Mouse (Mus musculus) forebrain, embryonic 10.5 days (tissue): ENCODE data around the gene Smyd4. TPM values are rescaled to one million over a fixed set of nuclear protein-coding genes. Genes with fewer than 3 reads are reported as not detected.

Experiments
- DNase-seq: peaks from one replicate; pipeline ENCODE4 v3.0.0-alpha.2; 2017; ENCODE audit warnings: low spot score; ENCODE audit errors: extremely low spot score
- H3K27ac ChIP-seq: fragments of 300-500 bp; sonication (generic); 2 replicates; pipeline ENCODE4 v1.5.1; 2016; ENCODE audit warnings: mild to moderate bottlenecking
- H3K27me3 ChIP-seq: fragments of 300-500 bp; sonication (generic); 2 replicates; pipeline ENCODE4 v1.6.1; 2016; ENCODE audit warnings: mild to moderate bottlenecking; ENCODE audit not compliant: poor library complexity, severe bottlenecking
- H3K36me3 ChIP-seq: fragments of 300-500 bp; sonication (generic); replicated peaks from 2 replicates; pipeline ENCODE4 v1.6.1; 2016; ENCODE audit warnings: mild to moderate bottlenecking, moderate library complexity
- H3K4me1 ChIP-seq: fragments of 300-500 bp; sonication (generic); 2 replicates; pipeline ENCODE4 v1.6.1; 2016
- H3K4me3 ChIP-seq: fragments of 300-500 bp; sonication (generic); 2 replicates; pipeline ENCODE4 v1.5.1; 2016; ENCODE audit warnings: mild to moderate bottlenecking, moderate library complexity
- H3K9me3 ChIP-seq: fragments of 300-500 bp; sonication (generic); 2 replicates; pipeline ENCODE4 v1.6.1; 2016; ENCODE audit warnings: mild to moderate bottlenecking, moderate library complexity
- WGBS: fragments of 180-500 bp; shearing (Covaris S2); methylation state at CpG from one replicate; pipeline ENCODE4 v1.1.7; 2016; 5-methylcytosine and 5-hydroxymethylcytosine counted together
- polyA plus RNA-seq: library from polyadenylated mRNA; unstranded; fragments of >200 nt; fragmentation: Nextera tagmentation; extraction: Ambion mirVana; gene quantifications from 2 replicates; pipeline ENCODE4 v1.2.1, GENCODE M21; 2016

Gene Smyd4
- polyA plus RNA-seq, 1 experiment from 2014 or later = 20.4 TPM

GRCm38 (mm10) chr11:75325116-75325968, 22.9 kb upstream of the Smyd4 start:
- DNase-seq = no peak
- Histone ChIP-seq H3K27ac (no peak overlapping the region), H3K9me3 (no peaks in the 10 kb centered on the region), H3K4me3 (no peak overlapping the region), H3K4me1 (0 out of 2 replicates have a peak, but pooled peaks cover 4% of the 10 kb centered on the region), H3K36me3 (peaks cover 85% of the 10 kb centered on the region), H3K27me3 (no peaks in the 10 kb centered on the region)
- 92% methylated on average over 16 of the region's 16 CpGs for WGBS

GRCm38 (mm10) chr11:75325969-75326311, 22.3 kb upstream of the Smyd4 start:
- H3K27me3 ChIP-seq = no peaks in the 10 kb centered on the region
- 0 out of 2 replicates have a peak, but pooled peaks cover 4% of the 10 kb centered on the region for H3K4me1 ChIP-seq
- peaks cover 87% of the 10 kb centered on the region for H3K36me3 ChIP-seq
- no peaks in the 10 kb centered on the region for H3K9me3 ChIP-seq
- 92% methylated on average over 7 of the region's 7 CpGs for WGBS
- DNase-seq = no peak
- H3K27ac ChIP-seq = no peak overlapping the region
- no peak overlapping the region for H3K4me3 ChIP-seq

DNA sequence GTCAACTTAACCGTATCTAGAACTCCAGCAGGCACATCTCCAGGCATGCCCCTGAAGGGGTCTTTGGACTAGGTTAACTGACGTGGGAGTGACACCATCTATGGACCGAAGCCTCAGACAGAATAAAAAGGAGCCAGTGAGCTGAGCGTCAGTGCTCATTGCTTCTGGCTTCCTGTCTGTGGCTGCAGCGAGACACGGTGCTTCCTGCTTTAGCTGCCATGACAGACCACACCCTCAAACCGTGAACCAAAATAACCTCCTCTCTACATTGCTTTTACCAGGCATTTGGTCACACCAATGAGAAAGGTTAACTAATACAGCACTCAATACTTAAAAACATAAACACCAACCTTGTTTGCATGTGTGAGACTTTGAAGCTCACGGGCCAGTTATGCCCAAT, 11.6 kb upstream of the Smyd4 start:
- H3K9me3 ChIP-seq = no peaks in the 10 kb centered on the region

GRCm38 (mm10) chr11:75337246-75337645, 11.0 kb upstream of the Smyd4 start:
- H3K9me3 ChIP-seq = no peaks in the 10 kb centered on the region
- no peaks in the 10 kb centered on the region for H3K27me3 ChIP-seq
- no peak overlapping the region for H3K27ac ChIP-seq
- 96% methylated on average over 7 of the region's 7 CpGs for WGBS
- H3K4me3 ChIP-seq = no peak overlapping the region
- H3K36me3 ChIP-seq = peaks cover 93% of the 10 kb centered on the region
- H3K4me1 ChIP-seq = no peaks in the 10 kb centered on the region
- no peak for DNase-seq

More for the DNA sequence above, 11.6 kb upstream of the Smyd4 start:
- Histone ChIP-seq H3K36me3 (peaks cover 94% of the 10 kb centered on the region), H3K4me3 (no peak overlapping the region), H3K27ac (no peak overlapping the region), H3K27me3 (no peaks in the 10 kb centered on the region), H3K4me1 (no peaks in the 10 kb centered on the region)
- WGBS = 90% methylated on average over 8 of the region's 8 CpGs
- DNase-seq = no peak

GRCm38 (mm10) chr11:75340076-75340475, 8.2 kb upstream of the Smyd4 start:
- Histone ChIP-seq H3K9me3 (no peaks in the 10 kb centered on the region), H3K27me3 (no peaks in the 10 kb centered on the region), H3K4me1 (0 out of 2 replicates have a peak, but pooled peaks cover 4% of the 10 kb centered on the region), H3K4me3 (no peak overlapping the region), H3K27ac (no peak overlapping the region), H3K36me3 (peaks cover 89% of the 10 kb centered on the region)
- WGBS = 95% methylated on average over 14 of the region's 14 CpGs
- DNase-seq = no peak

- 90% methylated on average over 12 of the region's 12 CpGs for WGBS
- Histone ChIP-seq H3K4me3 (no peak overlapping the region), H3K27me3 (no peaks in the 10 kb centered on the region), H3K36me3 (peaks cover 89% of the 10 kb centered on the region), H3K27ac (no peak overlapping the region), H3K9me3 (no peaks in the 10 kb centered on the region), H3K4me1 (0 out of 2 replicates have a peak, but pooled peaks cover 4% of the 10 kb centered on the region)
- no peak for DNase-seq
These were observed 7.4 kb upstream of the Smyd4 start for GRCm38 (mm10) chr11:75340698-75341345.

DNA sequence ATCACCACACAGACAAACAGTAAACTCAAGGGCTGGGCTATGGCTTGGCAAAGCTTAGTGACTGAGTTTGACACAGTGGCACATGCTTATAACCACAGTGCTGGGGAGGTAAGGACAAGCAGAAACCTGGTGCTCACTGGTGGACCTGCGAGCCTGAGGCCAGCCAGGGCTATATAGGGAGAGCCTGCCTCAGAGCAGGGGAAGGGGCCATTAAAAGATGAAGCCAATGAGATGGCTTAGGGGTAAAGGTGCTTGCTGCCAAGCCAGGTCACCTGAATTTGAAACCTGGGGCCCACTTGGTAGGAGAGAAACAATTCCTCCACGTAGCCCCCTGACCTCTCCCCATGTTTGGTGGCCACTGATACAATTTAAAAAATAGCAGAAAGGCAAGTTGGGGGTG, 5.1 kb upstream of the Smyd4 start:
- no peaks in the 10 kb centered on the region for H3K9me3 ChIP-seq
- H3K4me1 ChIP-seq = peaks cover 19% of the 10 kb centered on the region
- 97% methylated on average over 2 of the region's 2 CpGs for WGBS
- H3K27me3 ChIP-seq = no peaks in the 10 kb centered on the region
- no peak for DNase-seq
- no peak overlapping the region for H3K27ac ChIP-seq
- H3K4me3 ChIP-seq = no peak overlapping the region
- peaks cover 68% of the 10 kb centered on the region for H3K36me3 ChIP-seq

GRCm38 (mm10) chr11:75344163-75344562, 4.1 kb upstream of the Smyd4 start:
- H3K27me3 ChIP-seq = no peaks in the 10 kb centered on the region
- H3K9me3 ChIP-seq = no peaks in the 10 kb centered on the region
- 91% methylated on average over 2 of the region's 2 CpGs for WGBS
- peaks cover 58% of the 10 kb centered on the region for H3K36me3 ChIP-seq
- H3K4me1 ChIP-seq = peaks cover 28% of the 10 kb centered on the region
- H3K4me3 ChIP-seq = no peak overlapping the region
- H3K27ac ChIP-seq = no peak overlapping the region
- DNase-seq = no peak

GRCm38 (mm10) chr11:75344716-75345115, 3.5 kb upstream of the Smyd4 start:
- no peaks in the 10 kb centered on the region for H3K27me3 ChIP-seq
- WGBS = 97% methylated on average over 5 of the region's 5 CpGs
- H3K9me3 ChIP-seq = no peaks in the 10 kb centered on the region
- H3K27ac ChIP-seq = no peak overlapping the region
- no peak overlapping the region for H3K4me3 ChIP-seq
- peaks cover 52% of the 10 kb centered on the region for H3K36me3 ChIP-seq
- DNase-seq = no peak
- H3K4me1 ChIP-seq = peaks cover 30% of the 10 kb centered on the region

DNA sequence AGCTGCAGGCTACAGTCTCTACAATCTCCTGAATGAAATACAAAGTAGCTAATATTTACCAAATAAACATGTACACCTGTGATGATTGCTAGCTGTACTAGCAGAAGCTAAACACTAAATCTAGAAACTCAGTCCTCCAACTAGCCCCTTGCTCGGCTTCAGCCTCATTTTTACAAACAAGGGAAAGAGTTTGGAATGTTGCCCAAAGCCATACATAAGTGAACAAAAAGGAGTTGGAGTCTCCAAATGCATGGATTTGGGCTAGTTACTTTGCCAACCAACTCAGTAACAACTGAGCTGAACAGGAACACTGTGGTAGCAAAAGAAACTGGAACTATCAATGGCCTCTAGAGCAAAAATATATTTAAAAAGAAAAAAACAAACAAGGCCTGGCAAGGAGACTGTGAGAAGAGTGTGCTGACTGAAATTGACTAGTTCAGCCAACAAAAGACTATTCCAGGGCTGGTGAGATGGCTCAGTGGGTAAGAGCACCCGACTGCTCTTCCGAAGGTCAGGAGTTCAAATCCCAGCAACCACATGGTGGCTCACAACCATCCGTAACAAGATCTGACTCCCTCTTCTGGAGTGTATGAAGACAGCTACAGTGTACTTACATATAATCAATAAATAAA, 1.6 kb upstream of the Smyd4 start:
- WGBS = 77% methylated on average over 4 of the region's 4 CpGs
- H3K4me3 ChIP-seq = peak overlapping the region; percentile 82
- no peak for DNase-seq

DNA sequence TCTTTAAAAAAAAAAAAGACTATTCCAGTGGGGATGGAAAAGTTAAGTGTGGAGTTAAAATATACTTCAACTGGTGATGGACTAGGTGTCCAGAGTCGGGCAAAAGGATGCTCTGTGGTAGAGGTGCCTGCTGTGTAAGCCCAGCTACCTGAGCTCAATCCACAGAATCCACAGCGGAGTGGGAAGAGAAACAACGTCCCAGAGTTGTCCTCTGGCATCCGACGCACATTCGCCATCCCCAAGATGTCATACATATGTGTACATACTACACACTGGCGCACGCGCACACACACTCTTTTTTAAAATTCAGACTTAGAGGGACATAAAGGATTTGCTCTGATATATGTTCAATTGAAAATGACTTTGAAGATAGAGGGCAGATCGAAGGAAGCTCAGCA, 1.0 kb upstream of the Smyd4 start:
- peaks cover 29% of the 10 kb centered on the region for H3K36me3 ChIP-seq
- H3K27me3 ChIP-seq = no peaks in the 10 kb centered on the region
- H3K4me3 ChIP-seq = peak overlapping the region; percentile 82
- DNase-seq = no peak
- H3K9me3 ChIP-seq = no peaks in the 10 kb centered on the region
- 58% methylated on average over 10 of the region's 10 CpGs for WGBS
- H3K4me1 ChIP-seq = peaks cover 42% of the 10 kb centered on the region
- peak overlapping the region; percentile 91; the same call in 1 of the 2 replicates for H3K27ac ChIP-seq

More for the DNA sequence above, 1.6 kb upstream of the Smyd4 start:
- Histone ChIP-seq H3K27me3 (no peaks in the 10 kb centered on the region), H3K4me1 (peaks cover 42% of the 10 kb centered on the region), H3K27ac (no peak overlapping the region), H3K36me3 (peaks cover 33% of the 10 kb centered on the region), H3K9me3 (no peaks in the 10 kb centered on the region)

DNA sequence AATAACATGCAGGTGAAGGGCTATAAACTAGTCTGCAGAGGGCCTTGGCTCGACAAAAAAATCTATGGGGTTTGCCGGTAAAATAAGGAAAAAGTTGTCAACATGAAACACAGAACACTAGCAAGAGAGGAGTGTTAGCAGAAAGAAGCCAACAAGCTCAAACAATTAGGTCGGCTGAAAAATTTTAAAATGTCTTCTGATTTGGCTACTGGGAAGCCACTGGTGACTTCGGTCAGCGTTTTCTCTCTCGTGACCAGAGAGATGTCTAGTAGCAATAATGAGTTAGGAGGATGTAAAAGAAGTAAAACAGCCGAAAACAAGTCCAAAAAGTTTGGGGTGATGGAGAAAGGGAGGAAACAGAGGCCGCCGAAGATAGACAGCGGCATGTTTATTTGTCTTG, 637 bp upstream of the Smyd4 start:
- DNase-seq = no peak
- WGBS = 4% methylated on average over 10 of the region's 10 CpGs
- H3K9me3 ChIP-seq = no peaks in the 10 kb centered on the region
- peaks cover 42% of the 10 kb centered on the region for H3K4me1 ChIP-seq
- H3K27ac ChIP-seq = peak overlapping the region; percentile 91
- no peaks in the 10 kb centered on the region for H3K27me3 ChIP-seq
- peaks cover 29% of the 10 kb centered on the region for H3K36me3 ChIP-seq
- peak overlapping the region; percentile 82 for H3K4me3 ChIP-seq

DNA sequence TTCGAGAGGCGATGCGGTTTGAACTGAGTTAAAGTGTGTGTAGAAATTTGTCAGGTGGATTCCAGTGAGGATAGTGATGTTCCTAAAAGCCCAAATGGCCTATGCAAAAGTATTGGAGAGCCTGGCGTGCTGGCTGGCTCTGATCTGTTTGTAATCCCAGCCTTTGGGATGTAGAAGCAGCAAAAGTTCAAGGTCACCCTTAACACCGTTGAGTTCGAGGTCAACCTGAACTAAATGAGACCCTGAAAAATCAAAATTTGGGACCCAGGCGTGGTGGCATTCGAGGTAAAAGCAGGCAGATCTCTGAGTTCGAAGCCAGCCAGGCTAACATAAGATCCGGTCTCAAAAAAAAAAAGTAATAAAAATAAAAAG, 643 bp downstream of the Smyd4 start:
- H3K36me3 ChIP-seq = peaks cover 27% of the 10 kb centered on the region
- H3K9me3 ChIP-seq = no peaks in the 10 kb centered on the region
- H3K4me1 ChIP-seq = peaks cover 42% of the 10 kb centered on the region
- no peaks in the 10 kb centered on the region for H3K27me3 ChIP-seq
- DNase-seq = no peak
- H3K27ac ChIP-seq = peak overlapping the region; percentile 91
- H3K4me3 ChIP-seq = peak overlapping the region; percentile 82
- WGBS = 49% methylated on average over 10 of the region's 10 CpGs
